Mouse (Mus musculus) hindbrain, postnatal 0 days (tissue): ENCODE results near the gene Mcrip2. TPM values are rescaled to one million over a fixed set of nuclear protein-coding genes. Genes with fewer than 3 reads are reported as not detected.

Experiments
- ATAC-seq: fragments of 200-750 bp; cut with Nextera tagmentation; 2 replicates; pipeline ENCODE4 v1.8.0; 2017; ENCODE audit warnings: mild to moderate bottlenecking, moderate TSS enrichment, moderate library complexity
- DNase-seq: peaks from one replicate; pipeline ENCODE4 v3.0.0-alpha.2; 2015; ENCODE audit warnings: low spot score
- H3K27ac ChIP-seq: fragments of 300-500 bp; sonication (generic); 2 replicates; pipeline ENCODE4 v1.5.1; 2014; ENCODE audit warnings: mild to moderate bottlenecking
- H3K27me3 ChIP-seq: fragments of 300-500 bp; sonication (generic); 2 replicates; pipeline ENCODE4 v1.6.1; 2014; ENCODE audit warnings: low read length, mixed read lengths; ENCODE audit not compliant: insufficient read depth
- H3K36me3 ChIP-seq: fragments of 300-500 bp; sonication (generic); 2 replicates; pipeline ENCODE4 v1.6.1; 2014; ENCODE audit warnings: low read length, mixed read lengths; ENCODE audit not compliant: insufficient read depth
- H3K4me1 ChIP-seq: fragments of 300-500 bp; sonication (generic); 2 replicates; pipeline ENCODE4 v1.6.1; 2014; ENCODE audit warnings: antibody characterized with exemption, low read length, mixed read lengths; ENCODE audit not compliant: insufficient read depth
- H3K4me2 ChIP-seq: fragments of 300-500 bp; sonication (generic); 2 replicates; pipeline ENCODE4 v1.6.1; 2014; ENCODE audit warnings: low read depth, mild to moderate bottlenecking, low read length, moderate library complexity, mixed read lengths
- H3K4me3 ChIP-seq: fragments of 300-500 bp; sonication (generic); 2 replicates; pipeline ENCODE4 v1.5.1; 2014; ENCODE audit warnings: low read length
- H3K9ac ChIP-seq: fragments of 300-500 bp; sonication (generic); replicated peaks from 2 replicates; pipeline ENCODE4 v1.6.1; 2014; ENCODE audit warnings: mild to moderate bottlenecking, low read length, moderate library complexity, mixed read lengths
- H3K9me3 ChIP-seq: fragments of 300-500 bp; sonication (generic); 2 replicates; pipeline ENCODE4 v1.6.1; 2016; ENCODE audit warnings: low read length, mixed read lengths
- CTCF ChIP-seq: IDR thresholded peaks from 2 replicates; pipeline ENCODE4 v1.5.1; 2016; ENCODE audit warnings: antibody characterized with exemption, control low read depth, low read depth
- WGBS: fragments of 180-500 bp; shearing (Covaris S2); extraction: QIAGEN DNeasy Blood & Tissue Kit; methylation state at CpG from one replicate; pipeline ENCODE4 v1.1.7; 2014; 5-methylcytosine and 5-hydroxymethylcytosine counted together
- polyA plus RNA-seq: library from polyadenylated mRNA; unstranded; fragments of >200 nt; fragmentation: Nextera tagmentation; extraction: Ambion mirVana; gene quantifications from 2 replicates; pipeline ENCODE4 v1.2.1, GENCODE M21; 2015
- total RNA-seq: library from RNA; depleted of rRNA; stranded (reverse); fragments of >200 nt; gene quantifications from 2 replicates; pipeline ENCODE4 v1.2.3, GENCODE M21; 2014

Gene Mcrip2
- total and polyA plus RNA-seq, 2 experiments from 2014 or later: 32.1 to 54.7 TPM

DNA sequence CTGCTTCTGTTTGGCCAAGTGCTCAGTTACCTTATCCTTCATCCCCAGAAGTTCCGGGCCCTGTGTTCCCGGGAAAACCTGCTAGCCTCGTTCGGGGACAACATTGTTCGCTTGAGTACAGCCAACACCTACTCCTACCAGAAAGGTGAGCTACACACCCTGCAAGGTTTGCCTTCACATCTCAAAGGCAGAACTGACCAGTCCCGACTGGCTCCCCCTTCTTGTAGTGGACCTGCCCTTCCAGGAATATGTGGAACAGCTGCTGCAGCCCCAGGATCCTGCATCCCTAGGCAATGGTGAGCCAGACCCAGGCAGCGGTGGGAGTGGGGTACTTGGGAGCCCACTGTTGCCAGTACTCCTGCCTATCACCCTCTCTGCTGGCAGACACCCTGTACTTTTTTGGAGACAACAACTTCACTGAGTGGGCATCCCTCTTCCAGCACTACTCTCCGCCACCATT is 39.0 kb downstream of the Mcrip2 start:
- Histone ChIP-seq H3K36me3 (peaks cover 25% of the 10 kb centered on the region; the same call in 1 of the 2 replicates), H3K27me3 (no peaks in the 10 kb centered on the region), H3K4me2 (peak overlapping the region; percentile 80), H3K9me3 (no peaks in the 10 kb centered on the region), H3K9ac (peak overlapping the region; percentile 80), H3K4me1 (peaks cover 34% of the 10 kb centered on the region), H3K27ac (peak overlapping the region; percentile 96), H3K4me3 (peak overlapping the region; percentile 46)
- 34% methylated on average over 8 of the region's 8 CpGs for WGBS
- DNase-seq (no peak), ATAC-seq (no peak)
- TF ChIP-seq CTCF: no peak

DNA sequence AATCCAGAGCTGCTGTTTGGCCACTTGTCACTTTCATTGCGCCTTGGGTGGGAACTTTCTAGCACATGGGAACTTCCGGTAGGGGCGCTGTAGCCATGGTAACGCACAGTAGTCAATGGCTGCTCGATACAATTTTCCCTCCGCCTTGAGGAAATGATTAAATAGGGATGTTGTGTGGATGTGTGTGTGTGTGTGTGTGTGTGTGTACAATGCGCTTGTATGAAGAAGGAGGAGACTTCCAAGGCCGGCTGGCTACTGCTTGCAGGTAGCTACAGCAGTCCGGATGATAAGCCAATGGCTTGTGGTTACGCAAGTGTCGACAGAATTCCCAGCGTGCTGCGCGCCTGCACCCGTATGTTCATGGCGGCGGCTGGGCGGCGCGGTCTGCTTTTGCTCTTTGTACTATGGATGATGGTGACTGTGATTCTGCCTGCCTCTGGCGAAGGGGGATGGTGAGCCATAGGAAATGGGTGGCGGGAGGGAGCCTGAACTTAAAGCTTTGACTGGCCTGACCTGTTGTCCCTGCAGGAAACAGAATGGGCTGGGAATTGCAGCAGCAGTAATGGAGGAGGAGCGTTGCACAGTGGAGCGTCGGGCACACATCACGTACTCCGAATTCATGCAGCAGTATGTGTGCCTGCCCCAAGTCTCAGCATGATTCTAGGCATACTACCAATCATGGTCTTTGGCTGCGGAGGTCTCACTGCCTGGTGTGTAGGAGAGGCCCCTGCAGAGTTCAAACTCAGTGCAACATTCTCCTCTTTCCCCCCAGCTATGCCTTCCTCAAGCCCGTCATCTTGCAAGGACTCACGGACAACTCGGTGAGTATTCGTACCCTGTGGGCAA is 39.6 kb downstream of the Mcrip2 start, which contains the start of gene Jmjd8:
Gene Jmjd8, plus strand, starts transcription at position 156 of the 846 bp plus-strand sequence.
- H3K4me2 ChIP-seq: peak within 1 kb of the TSS; percentile 80
- peak; percentile 72 for TF ChIP-seq CTCF
- ATAC-seq: peak; percentile 67
- H3K27me3 ChIP-seq: no peaks in the 10 kb centered on the region
- peaks cover 34% of the 10 kb centered on the region for H3K4me1 ChIP-seq
- DNase-seq: peak; percentile 94
- under 1% methylated on average over 32 of the region's 32 CpGs for WGBS
- H3K36me3 ChIP-seq: peaks cover 25% of the 10 kb centered on the region; the same call in 1 of the 2 replicates
- peak within 1 kb of the TSS; percentile 96 for H3K27ac ChIP-seq
- peak within 1 kb of the TSS; percentile 46 for H3K4me3 ChIP-seq
- H3K9me3 ChIP-seq: no peaks in the 10 kb centered on the region
- H3K9ac ChIP-seq: peak within 1 kb of the TSS; percentile 80

DNA sequence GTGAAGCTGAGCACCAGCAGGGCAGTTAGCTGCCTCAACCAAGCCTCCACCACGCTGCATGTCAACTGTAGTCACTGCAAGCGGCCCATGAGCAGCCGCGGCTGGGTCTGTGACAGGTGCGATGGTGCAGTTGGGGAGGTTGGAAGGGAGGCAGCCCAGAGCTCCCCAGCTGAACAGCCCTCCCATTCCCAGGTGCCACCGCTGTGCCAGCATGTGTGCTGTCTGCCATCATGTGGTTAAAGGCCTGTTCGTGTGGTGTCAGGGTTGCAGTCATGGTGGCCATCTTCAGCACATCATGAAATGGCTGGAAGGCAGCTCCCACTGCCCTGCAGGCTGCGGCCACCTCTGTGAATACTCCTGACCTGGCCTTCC is 40.4 kb downstream of the Mcrip2 start:
- no peak for DNase-seq
- Histone ChIP-seq H3K27me3 (no peaks in the 10 kb centered on the region), H3K9ac (peak overlapping the region; percentile 80), H3K9me3 (no peaks in the 10 kb centered on the region), H3K4me2 (peak overlapping the region; percentile 80), H3K27ac (peak overlapping the region; percentile 96), H3K36me3 (peaks cover 25% of the 10 kb centered on the region; the same call in 1 of the 2 replicates), H3K4me1 (peaks cover 35% of the 10 kb centered on the region), H3K4me3 (peak overlapping the region; percentile 46)
- no peak for TF ChIP-seq CTCF
- 75% methylated on average over 8 of the region's 8 CpGs for WGBS
- no peak for ATAC-seq

DNA sequence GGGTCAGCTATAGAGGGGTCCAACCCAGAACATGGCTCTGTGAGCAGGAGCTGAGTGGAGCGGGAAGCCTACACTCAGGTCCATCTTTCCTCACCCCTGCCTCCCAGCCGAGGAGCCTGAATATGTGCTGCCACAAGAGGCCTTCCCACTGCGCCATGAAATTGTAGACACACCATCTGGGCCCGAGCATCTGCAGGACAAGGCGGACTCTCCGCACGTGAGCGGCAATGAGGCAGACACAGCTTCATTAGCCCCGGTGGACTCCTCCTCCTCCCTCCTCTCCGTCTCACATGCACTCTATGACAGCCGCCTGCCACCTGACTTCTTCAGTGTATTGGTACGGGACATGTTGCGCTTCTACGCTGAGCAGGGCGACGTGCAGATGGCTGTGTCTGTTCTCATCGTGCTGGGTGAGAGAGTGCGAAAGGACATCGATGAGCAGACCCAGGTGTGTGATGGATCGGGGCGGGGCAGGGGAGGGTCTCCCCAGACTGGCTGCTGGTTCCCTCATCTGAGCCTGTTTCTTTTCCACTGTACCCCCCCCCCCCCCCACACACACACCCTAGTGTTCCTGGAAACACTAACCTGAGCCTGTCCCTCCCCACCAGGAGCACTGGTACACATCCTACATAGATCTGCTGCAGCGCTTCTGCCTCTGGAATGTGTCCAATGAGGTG is 40.9 kb downstream of the Mcrip2 start:
- H3K4me3 ChIP-seq: no peak overlapping the region
- no peak overlapping the region for H3K4me2 ChIP-seq

GRCm38 (mm10) chr17:25827011-25827410 is 41.6 kb downstream of the Mcrip2 start:
- H3K36me3 ChIP-seq: peaks cover 25% of the 10 kb centered on the region; the same call in 1 of the 2 replicates
- no peak for DNase-seq
- WGBS: 91% methylated on average over 13 of the region's 13 CpGs
- no peak overlapping the region for H3K4me3 ChIP-seq
- H3K9ac ChIP-seq: no peak overlapping the region
- peaks cover 34% of the 10 kb centered on the region for H3K4me1 ChIP-seq
- no peaks in the 10 kb centered on the region for H3K9me3 ChIP-seq
- no peaks in the 10 kb centered on the region for H3K27me3 ChIP-seq
- H3K4me2 ChIP-seq: no peak overlapping the region
- no peak overlapping the region for H3K27ac ChIP-seq
- no peak for TF ChIP-seq CTCF
- no peak for ATAC-seq

More for the DNA sequence above, 40.9 kb downstream of the Mcrip2 start:
- 86% methylated on average over 22 of the region's 22 CpGs for WGBS
- no peak for ATAC-seq
- TF ChIP-seq CTCF: no peak
- DNase-seq: no peak
- H3K4me1 ChIP-seq: peaks cover 35% of the 10 kb centered on the region
- peak overlapping the region; percentile 96; the same call in 1 of the 2 replicates for H3K27ac ChIP-seq
- H3K27me3 ChIP-seq: no peaks in the 10 kb centered on the region
- H3K9me3 ChIP-seq: no peaks in the 10 kb centered on the region
- H3K9ac ChIP-seq: peak overlapping the region; percentile 80; the same call in 1 of the 2 replicates
- peaks cover 25% of the 10 kb centered on the region; the same call in 1 of the 2 replicates for H3K36me3 ChIP-seq

- Histone ChIP-seq H3K4me2 (no peak overlapping the region), H3K4me1 (peaks cover 29% of the 10 kb centered on the region), H3K27me3 (no peaks in the 10 kb centered on the region), H3K9ac (no peak overlapping the region), H3K4me3 (no peak overlapping the region), H3K36me3 (peaks cover 22% of the 10 kb centered on the region; the same call in 1 of the 2 replicates), H3K9me3 (no peaks in the 10 kb centered on the region), H3K27ac (no peak overlapping the region)
- WGBS: 95% methylated on average over 27 of the region's 27 CpGs
- no peak for TF ChIP-seq CTCF
- ATAC-seq: no peak
- no peak for DNase-seq
Measured at GRCm38 (mm10) chr17:25825984-25826570, 42.5 kb downstream of the Mcrip2 start.
